Mouse (Mus musculus) adrenal gland, adult 8-10 months (tissue): ENCODE measurements around the gene Sgcd. TPM values are rescaled to one million over a fixed set of nuclear protein-coding genes. Genes with fewer than 3 reads are reported as not detected.

Experiments
- DNase-seq: peaks from one replicate; pipeline ENCODE4 v3.0.0; 2022
- total RNA-seq, 4 experiments: library from RNA; stranded (reverse); gene quantifications; 2 replicates each; pipeline ENCODE4 v1.2.4; 2022

The Sgcd gene
- total RNA-seq, 4 experiments from 2014 or later = 7.8 to 18.0 (median 8.9) TPM

GRCm38 (mm10) chr11:46924946-46925345 lies 1063.8 kb downstream of the Sgcd start:
- no peak for DNase-seq

GRCm38 (mm10) chr11:46920244-46920643 lies 1068.5 kb downstream of the Sgcd start:
- no peak for DNase-seq

GRCm38 (mm10) chr11:46912656-46913237 lies 1076.0 kb downstream of the Sgcd start:
- DNase-seq = no peak

GRCm38 (mm10) chr11:46904281-46904680 lies 1084.5 kb downstream of the Sgcd start:
- no peak for DNase-seq

- DNase-seq = no peak
Observed at GRCm38 (mm10) chr11:46889093-46889492, 1099.7 kb downstream of the Sgcd start.

GRCm38 (mm10) chr11:46882456-46882855 lies 1106.3 kb downstream of the Sgcd start:
- DNase-seq = no peak

GRCm38 (mm10) chr11:46875774-46876173 lies 1113.0 kb downstream of the Sgcd start:
- DNase-seq = no peak

- no peak for DNase-seq
Observed at GRCm38 (mm10) chr11:46868594-46868993, 1120.2 kb downstream of the Sgcd start.

GRCm38 (mm10) chr11:46864809-46865208 lies 1124.0 kb downstream of the Sgcd start:
- DNase-seq = no peak

- no peak for DNase-seq
Observed at GRCm38 (mm10) chr11:46848221-46848971, 1140.4 kb downstream of the Sgcd start.

- DNase-seq = no peak
Observed at GRCm38 (mm10) chr11:46847827-46848220, 1140.9 kb downstream of the Sgcd start.

GRCm38 (mm10) chr11:46846661-46847060 lies 1142.1 kb downstream of the Sgcd start:
- DNase-seq = no peak
